Mouse (Mus musculus): ENCODE measurements around the gene 2410015M20Rik. TPM values are rescaled to one million over a fixed set of nuclear protein-coding genes. Genes with fewer than 3 reads are reported as not detected.

2410015M20Rik gene
- polyA plus RNA-seq, 1 experiment = 146 TPM

- H3K27ac ChIP-seq (ENCODE audit: insufficient read depth, low read length) = no peak overlapping the region
- TF ChIP-seq POLR2A (IDR thresholded peaks at IDR 0.05; ENCODE audit: low read depth, low read length) (no peak), CTCF (IDR thresholded peaks at IDR 0.05; ENCODE audit: borderline replicate concordance, insufficient read depth, low read length) (no peak)
- H3K4me1 ChIP-seq (ENCODE audit: control insufficient read depth, insufficient read depth, low read length) = 0 out of 2 replicates have a peak, but pooled peaks cover 4% of the 10 kb centered on the region
- H3K4me3 ChIP-seq (ENCODE audit: insufficient read depth, low read length) = no peak overlapping the region
These were observed 6.1 kb downstream of the 2410015M20Rik start for GRCm38 (mm10) chr17:56603186-56604069.

- no peak overlapping the region for H3K4me3 ChIP-seq (ENCODE audit: insufficient read depth, low read length)
- H3K27ac ChIP-seq (ENCODE audit: insufficient read depth, low read length) = no peak overlapping the region
- TF ChIP-seq POLR2A (IDR thresholded peaks at IDR 0.05; ENCODE audit: low read depth, low read length) (no peak), CTCF (IDR thresholded peaks at IDR 0.05; ENCODE audit: borderline replicate concordance, insufficient read depth, low read length) (no peak)
These were observed 15.9 kb downstream of the 2410015M20Rik start for GRCm38 (mm10) chr17:56593527-56594271.

GRCm38 (mm10) chr17:56592553-56592952 is 17.0 kb downstream of the 2410015M20Rik start:
- no peak for TF ChIP-seq CTCF (IDR thresholded peaks at IDR 0.05; ENCODE audit: borderline replicate concordance, insufficient read depth, low read length)
- no peak for TF ChIP-seq POLR2A (IDR thresholded peaks at IDR 0.05; ENCODE audit: low read depth, low read length)

More at GRCm38 (mm10) chr17:56593527-56594271, 15.9 kb downstream of the 2410015M20Rik start:
- H3K4me1 ChIP-seq (ENCODE audit: control insufficient read depth, insufficient read depth, low read length) = no peaks in the 10 kb centered on the region

GRCm38 (mm10) chr17:56588921-56589320 is 20.6 kb downstream of the 2410015M20Rik start:
- TF ChIP-seq CTCF (IDR thresholded peaks at IDR 0.05; ENCODE audit: borderline replicate concordance, insufficient read depth, low read length) (no peak), POLR2A (IDR thresholded peaks at IDR 0.05; ENCODE audit: low read depth, low read length) (no peak)
- no peak overlapping the region for H3K4me3 ChIP-seq (ENCODE audit: insufficient read depth, low read length)
- peaks cover 9% of the 10 kb centered on the region for H3K4me1 ChIP-seq (ENCODE audit: control insufficient read depth, insufficient read depth, low read length)
- no peak overlapping the region for H3K27ac ChIP-seq (ENCODE audit: insufficient read depth, low read length)

More at GRCm38 (mm10) chr17:56592553-56592952, 17.0 kb downstream of the 2410015M20Rik start:
- no peak overlapping the region for H3K4me3 ChIP-seq (ENCODE audit: insufficient read depth, low read length)
- no peaks in the 10 kb centered on the region for H3K4me1 ChIP-seq (ENCODE audit: control insufficient read depth, insufficient read depth, low read length)
- no peak overlapping the region for H3K27ac ChIP-seq (ENCODE audit: insufficient read depth, low read length)

DNA sequence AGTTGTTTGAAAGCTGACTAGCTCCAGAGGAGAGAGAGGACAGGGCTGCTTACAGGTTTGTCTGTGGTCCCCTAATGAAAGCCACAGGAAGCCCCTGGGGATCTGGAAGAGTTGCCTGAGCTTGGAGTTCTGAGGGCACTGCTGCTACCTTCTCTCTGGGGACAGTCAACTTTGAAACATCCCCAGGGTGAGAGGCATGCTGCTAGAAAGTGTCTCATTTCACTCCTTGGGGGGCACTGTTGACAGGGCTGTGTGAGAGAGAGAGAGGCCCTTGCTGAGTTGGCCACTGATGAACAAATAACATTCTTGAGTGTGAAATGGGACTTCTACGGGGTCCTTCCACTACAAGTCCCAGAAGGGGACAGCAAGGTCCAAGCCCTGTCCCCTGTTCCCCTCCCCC is 21.8 kb downstream of the 2410015M20Rik start:
- H3K4me3 ChIP-seq (ENCODE audit: insufficient read depth, low read length) = no peak overlapping the region
- H3K27ac ChIP-seq (ENCODE audit: insufficient read depth, low read length) = no peak overlapping the region
- TF ChIP-seq CTCF (IDR thresholded peaks at IDR 0.05; ENCODE audit: borderline replicate concordance, insufficient read depth, low read length) = no peak
- TF ChIP-seq POLR2A (IDR thresholded peaks at IDR 0.05; ENCODE audit: low read depth, low read length) = no peak
- H3K4me1 ChIP-seq (ENCODE audit: control insufficient read depth, insufficient read depth, low read length) = peaks cover 9% of the 10 kb centered on the region

GRCm38 (mm10) chr17:56585171-56585821 is 24.3 kb downstream of the 2410015M20Rik start:
- H3K4me3 ChIP-seq (ENCODE audit: insufficient read depth, low read length) = peak overlapping the region; percentile 74
- H3K4me1 ChIP-seq (ENCODE audit: control insufficient read depth, insufficient read depth, low read length) = peaks cover 17% of the 10 kb centered on the region
- TF ChIP-seq POLR2A (IDR thresholded peaks at IDR 0.05; ENCODE audit: low read depth, low read length) = no peak
- no peak for TF ChIP-seq CTCF (IDR thresholded peaks at IDR 0.05; ENCODE audit: borderline replicate concordance, insufficient read depth, low read length)
- H3K27ac ChIP-seq (ENCODE audit: insufficient read depth, low read length) = peak overlapping the region; percentile 91

- H3K4me1 ChIP-seq (ENCODE audit: control insufficient read depth, insufficient read depth, low read length) = peaks cover 17% of the 10 kb centered on the region
- peak within 1 kb of the TSS; percentile 91 for H3K27ac ChIP-seq (ENCODE audit: insufficient read depth, low read length)
- peak within 1 kb of the TSS; percentile 77 for H3K4me3 ChIP-seq (ENCODE audit: insufficient read depth, low read length)
- peak; percentile 92 for TF ChIP-seq POLR2A (IDR thresholded peaks at IDR 0.05; ENCODE audit: low read depth, low read length)
- no peak for TF ChIP-seq CTCF (IDR thresholded peaks at IDR 0.05; ENCODE audit: borderline replicate concordance, insufficient read depth, low read length)
These were observed 25.1 kb downstream of the 2410015M20Rik start, which contains the start of the genes Safb2 and Safb for GRCm38 (mm10) chr17:56584257-56585130. Gene Safb2 (minus strand): TSS chr17:56584585. Gene Safb (plus strand): TSS chr17:56584825.

- Histone ChIP-seq H3K4me3 (ENCODE audit: insufficient read depth, low read length) (peak overlapping the region; percentile 77), H3K4me1 (ENCODE audit: control insufficient read depth, insufficient read depth, low read length) (peaks cover 17% of the 10 kb centered on the region), H3K27ac (ENCODE audit: insufficient read depth, low read length) (peak overlapping the region; percentile 73)
- TF ChIP-seq POLR2A (IDR thresholded peaks at IDR 0.05; ENCODE audit: low read depth, low read length) (no peak), CTCF (IDR thresholded peaks at IDR 0.05; ENCODE audit: borderline replicate concordance, insufficient read depth, low read length) (no peak)
These were observed 25.8 kb downstream of the 2410015M20Rik start for GRCm38 (mm10) chr17:56583611-56584256.
